Mouse (Mus musculus): ENCODE results near the gene Hist1h2an. TPM values are rescaled to one million over a fixed set of nuclear protein-coding genes. Genes with fewer than 3 reads are reported as not detected.

The Hist1h2an gene
- polyA plus RNA-seq, 1 experiment from 2014 or later: 7.6 TPM

GRCm38 (mm10) chr13:21749387-21750158 lies 37.4 kb downstream of the Hist1h2an start:
- Histone ChIP-seq H3K27ac (peak overlapping the region; percentile 89), H3K9me3 (no peaks in the 10 kb centered on the region), H3K36me3 (0 out of 2 replicates have a peak, but pooled peaks cover 2% of the 10 kb centered on the region), H3K4me3 (peak overlapping the region; percentile 62), H3K4me1 (peaks cover 17% of the 10 kb centered on the region; the same call in 1 of the 2 replicates), H3K27me3 (ENCODE audit: insufficient read depth, poor library complexity, severe bottlenecking) (no peaks in the 10 kb centered on the region)
- 7% methylated on average over 5 of the region's 5 CpGs for WGBS
- DNase-seq (ENCODE audit: low spot score): peak; percentile 77

- H3K27ac ChIP-seq: no peak overlapping the region
- H3K9me3 ChIP-seq: no peaks in the 10 kb centered on the region
- WGBS: 82% methylated on average over 1 of the region's 1 CpGs
- H3K36me3 ChIP-seq: 0 out of 2 replicates have a peak, but pooled peaks cover 2% of the 10 kb centered on the region
- H3K4me3 ChIP-seq: no peak overlapping the region
- DNase-seq (ENCODE audit: low spot score): no peak
- H3K4me1 ChIP-seq: peaks cover 4% of the 10 kb centered on the region; the same call in 1 of the 2 replicates
- no peaks in the 10 kb centered on the region for H3K27me3 ChIP-seq (ENCODE audit: insufficient read depth, poor library complexity, severe bottlenecking)
Observed at GRCm38 (mm10) chr13:21745006-21745405, 42.0 kb downstream of the Hist1h2an start.

Small RNA genes lying within 50 kb of the gene (microRNA-seq; reads per million reads assigned to microRNA genes)
- gene Gm19658 (not detected), gene Gm44346 (not detected), gene Gm44454 (not detected), gene Gm44466 (not detected)

Other genes with a start within 250 kb of the Hist1h2an start
- gene Olfr1366, start 244.4 kb downstream of the Hist1h2an start, polyA plus RNA-seq (2016; fragmentation: Nextera tagmentation; extraction: Ambion mirVana): 0.05 and 0.07 TPM in 2 replicates
- 0.04 TPM in 1 of 2 replicates, not detected in the other for gene Olfr1535, start 227.3 kb downstream of the Hist1h2an start, polyA plus RNA-seq (2016; fragmentation: Nextera tagmentation; extraction: Ambion mirVana)
- gene Olfr1364, start 205.5 kb downstream of the Hist1h2an start, polyA plus RNA-seq (2016; fragmentation: Nextera tagmentation; extraction: Ambion mirVana): not detected in 2 replicates
- not detected in 2 replicates for gene Olfr1362, start 173.2 kb downstream of the Hist1h2an start, polyA plus RNA-seq (2016; fragmentation: Nextera tagmentation; extraction: Ambion mirVana)
- not detected in 2 replicates for gene Olfr11, start 144.7 kb downstream of the Hist1h2an start, polyA plus RNA-seq (2016; fragmentation: Nextera tagmentation; extraction: Ambion mirVana)
- not detected in 2 replicates for gene Olfr1361, start 123.8 kb downstream of the Hist1h2an start, polyA plus RNA-seq (2016; fragmentation: Nextera tagmentation; extraction: Ambion mirVana)
- gene Olfr1360, start 109.8 kb downstream of the Hist1h2an start, polyA plus RNA-seq (2016; fragmentation: Nextera tagmentation; extraction: Ambion mirVana): not detected in 2 replicates
- gene Olfr1359, start 89.1 kb downstream of the Hist1h2an start, polyA plus RNA-seq (2016; fragmentation: Nextera tagmentation; extraction: Ambion mirVana): not detected in 2 replicates
- gene Hist1h2bl, start 71.1 kb downstream of the Hist1h2an start, polyA plus RNA-seq (2016; fragmentation: Nextera tagmentation; extraction: Ambion mirVana): 1.4 TPM in 1 of 2 replicates, not detected in the other
- gene Hist1h2ai, start 70.8 kb downstream of the Hist1h2an start, polyA plus RNA-seq (2016; fragmentation: Nextera tagmentation; extraction: Ambion mirVana): 6.3 and 11.7 TPM in 2 replicates
- 3.7 and 3.8 TPM in 2 replicates for gene Hist1h3h, start 69.6 kb downstream of the Hist1h2an start, polyA plus RNA-seq (2016; fragmentation: Nextera tagmentation; extraction: Ambion mirVana)
- 2.4 and 3.7 TPM in 2 replicates for gene Hist1h2bm, start 65.2 kb downstream of the Hist1h2an start, polyA plus RNA-seq (2016; fragmentation: Nextera tagmentation; extraction: Ambion mirVana)
- 2.0 TPM in 1 of 2 replicates, not detected in the other for gene Hist1h4j, start 52.2 kb downstream of the Hist1h2an start, polyA plus RNA-seq (2016; fragmentation: Nextera tagmentation; extraction: Ambion mirVana)
- 2.4 and 3.8 TPM in 2 replicates for gene Hist1h4k, start 36.7 kb downstream of the Hist1h2an start, polyA plus RNA-seq (2016; fragmentation: Nextera tagmentation; extraction: Ambion mirVana)
- gene Hist1h2ak, start 33.4 kb downstream of the Hist1h2an start, polyA plus RNA-seq (2016; fragmentation: Nextera tagmentation; extraction: Ambion mirVana): 6.7 and 8.3 TPM in 2 replicates
- 1.2 and 3.0 TPM in 2 replicates for gene Hist1h2bn, start 33.1 kb downstream of the Hist1h2an start, polyA plus RNA-seq (2016; fragmentation: Nextera tagmentation; extraction: Ambion mirVana)
- gene Hist1h1b, start 6.6 kb downstream of the Hist1h2an start, polyA plus RNA-seq (2016; fragmentation: Nextera tagmentation; extraction: Ambion mirVana): 12.2 and 12.8 TPM in 2 replicates
- gene Hist1h3i, start 3.8 kb downstream of the Hist1h2an start, polyA plus RNA-seq (2016; fragmentation: Nextera tagmentation; extraction: Ambion mirVana): 51.2 and 119 TPM in 2 replicates
- gene Hist1h2bp, start 243 bp upstream of the Hist1h2an start, polyA plus RNA-seq (2016; fragmentation: Nextera tagmentation; extraction: Ambion mirVana): 1.00 and 1.6 TPM in 2 replicates
- 9.9 and 15.1 TPM in 2 replicates for gene Hist1h2bq, start 23.0 kb upstream of the Hist1h2an start, polyA plus RNA-seq (2016; fragmentation: Nextera tagmentation; extraction: Ambion mirVana)
- gene Hist1h2ao, start 23.2 kb upstream of the Hist1h2an start, polyA plus RNA-seq (2016; fragmentation: Nextera tagmentation; extraction: Ambion mirVana): not detected in 2 replicates
- gene Hist1h4m, start 24.5 kb upstream of the Hist1h2an start, polyA plus RNA-seq (2016; fragmentation: Nextera tagmentation; extraction: Ambion mirVana): not detected in 2 replicates
- gene Hist1h4n, start 45.0 kb upstream of the Hist1h2an start, polyA plus RNA-seq (2016; fragmentation: Nextera tagmentation; extraction: Ambion mirVana): 3.8 and 9.2 TPM in 2 replicates
- gene Hist1h2ap, start 46.3 kb upstream of the Hist1h2an start, polyA plus RNA-seq (2016; fragmentation: Nextera tagmentation; extraction: Ambion mirVana): 2,387 and 3,574 TPM in 2 replicates
- 9.9 and 15.3 TPM in 2 replicates for gene Hist1h2br, start 46.5 kb upstream of the Hist1h2an start, polyA plus RNA-seq (2016; fragmentation: Nextera tagmentation; extraction: Ambion mirVana)
- gene Zfp184, start 157.9 kb upstream of the Hist1h2an start, polyA plus RNA-seq (2016; fragmentation: Nextera tagmentation; extraction: Ambion mirVana): 7.4 and 9.1 TPM in 2 replicates
- gene Pom121l2, start 194.0 kb upstream of the Hist1h2an start, polyA plus RNA-seq (2016; fragmentation: Nextera tagmentation; extraction: Ambion mirVana): 0.09 TPM in 1 of 2 replicates, not detected in the other
- gene Prss16, start 222.5 kb upstream of the Hist1h2an start, polyA plus RNA-seq (2016; fragmentation: Nextera tagmentation; extraction: Ambion mirVana): 0.30 and 0.33 TPM in 2 replicates
- gene Hist1h2ah, start 248.3 kb upstream of the Hist1h2an start, polyA plus RNA-seq (2016; fragmentation: Nextera tagmentation; extraction: Ambion mirVana): 3.5 and 4.5 TPM in 2 replicates
- gene Hist1h2bk, start 248.7 kb upstream of the Hist1h2an start, polyA plus RNA-seq (2016; fragmentation: Nextera tagmentation; extraction: Ambion mirVana): 3.1 and 6.4 TPM in 2 replicates